Mouse (Mus musculus) cortical plate, adult 2 months (tissue): ENCODE data around the gene Pkd1l2. TPM values are rescaled to one million over a fixed set of nuclear protein-coding genes. Genes with fewer than 3 reads are reported as not detected.
A peak's percentile ranks its signal among the peaks of the same experiment; 100 is the strongest.

ENCODE experiments used
- H3K27ac ChIP-seq: fragments of 200-500 bp; 2 replicates; pipeline ENCODE4 v1.5.1; 2012; ENCODE audit warnings: low read length, control low read depth, inconsistent platforms; ENCODE audit not compliant: insufficient read depth
- H3K4me1 ChIP-seq: fragments of 200-500 bp; 2 replicates; pipeline ENCODE4 v1.6.1; 2011; ENCODE audit warnings: low read length; ENCODE audit not compliant: control insufficient read depth, insufficient read depth
- H3K4me3 ChIP-seq: fragments of 200-500 bp; 2 replicates; pipeline ENCODE4 v1.5.1; 2011; ENCODE audit warnings: mild to moderate bottlenecking, low read length, control low read depth; ENCODE audit not compliant: insufficient read depth
- CTCF ChIP-seq: fragments of 200-500 bp; IDR thresholded peaks from 2 replicates; pipeline ENCODE4 v1.5.1; 2011; ENCODE audit warnings: mild to moderate bottlenecking, control low read depth, low read length; ENCODE audit not compliant: insufficient read depth; ENCODE audit errors: extremely low read depth
- POLR2A ChIP-seq: fragments of 200-500 bp; IDR thresholded peaks from 2 replicates; pipeline ENCODE4 v1.6.1; 2011; ENCODE audit warnings: mild to moderate bottlenecking, low read length, control low read depth; ENCODE audit not compliant: insufficient read depth; ENCODE audit errors: extremely low read depth
- polyA plus RNA-seq: library from polyadenylated mRNA; depleted of rRNA; stranded (reverse); fragments of >200 nt; gene quantifications from 2 replicates; pipeline ENCODE4 v1.2.3, GENCODE M21; 2012

Gene Pkd1l2
- polyA plus RNA-seq, 1 experiment: 0.19 TPM

GRCm38 (mm10) chr8:117019323-117020275 is 62.6 kb downstream of the Pkd1l2 start:
- no peak for TF ChIP-seq POLR2A
- no peak for TF ChIP-seq CTCF
- H3K4me1 ChIP-seq: no peaks in the 10 kb centered on the region
- no peak overlapping the region for H3K4me3 ChIP-seq
- H3K27ac ChIP-seq: no peak overlapping the region

GRCm38 (mm10) chr8:117017896-117018295 is 64.4 kb downstream of the Pkd1l2 start:
- H3K4me3 ChIP-seq: no peak overlapping the region
- TF ChIP-seq CTCF (no peak), POLR2A (no peak)
- no peaks in the 10 kb centered on the region for H3K4me1 ChIP-seq
- no peak overlapping the region for H3K27ac ChIP-seq

- no peaks in the 10 kb centered on the region for H3K4me1 ChIP-seq
- H3K4me3 ChIP-seq: no peak overlapping the region
- no peak overlapping the region for H3K27ac ChIP-seq
- no peak for TF ChIP-seq POLR2A
- TF ChIP-seq CTCF: no peak
These were observed 65.2 kb downstream of the Pkd1l2 start for GRCm38 (mm10) chr8:117017006-117017405.

- no peak for TF ChIP-seq POLR2A
- TF ChIP-seq CTCF: no peak
- H3K4me1 ChIP-seq: no peaks in the 10 kb centered on the region
- H3K27ac ChIP-seq: no peak overlapping the region
- H3K4me3 ChIP-seq: no peak overlapping the region
These were observed 66.6 kb downstream of the Pkd1l2 start for GRCm38 (mm10) chr8:117015670-117016069.

- Histone ChIP-seq H3K27ac (no peak overlapping the region), H3K4me3 (no peak overlapping the region)
- no peak for TF ChIP-seq CTCF
- TF ChIP-seq POLR2A: no peak
These were observed 70.9 kb downstream of the Pkd1l2 start for GRCm38 (mm10) chr8:117011366-117011765.

GRCm38 (mm10) chr8:116994016-116994716 is 88.1 kb downstream of the Pkd1l2 start:
- TF ChIP-seq POLR2A (no peak), CTCF (no peak)
- H3K27ac ChIP-seq: no peak overlapping the region
- H3K4me3 ChIP-seq: peak overlapping the region; percentile 82; the same call in 1 of the 2 replicates
- no peaks in the 10 kb centered on the region for H3K4me1 ChIP-seq

More at GRCm38 (mm10) chr8:117011366-117011765, 70.9 kb downstream of the Pkd1l2 start:
- H3K4me1 ChIP-seq: no peaks in the 10 kb centered on the region

GRCm38 (mm10) chr8:116993095-116993867 is 89.0 kb downstream of the Pkd1l2 start, which contains the start of gene Gcsh:
TSS of gene Gcsh (minus strand) at chr8:116993537.
- Histone ChIP-seq H3K27ac (0 out of 2 replicates have a peak within 1 kb of the TSS, but pooled peaks have one; percentile 8), H3K4me1 (no peaks in the 10 kb centered on the region), H3K4me3 (peak within 1 kb of the TSS; percentile 82)
- TF ChIP-seq CTCF: no peak
- peak; percentile 95 for TF ChIP-seq POLR2A

- TF ChIP-seq CTCF (no peak), POLR2A (no peak)
- Histone ChIP-seq H3K4me3 (peak overlapping the region; percentile 82), H3K4me1 (no peaks in the 10 kb centered on the region), H3K27ac (no peak overlapping the region)
These were observed 89.9 kb downstream of the Pkd1l2 start for GRCm38 (mm10) chr8:116992176-116992971.
